Mouse (Mus musculus) liver, adult 10 weeks (tissue): ENCODE measurements around the gene Prr30. TPM values are rescaled to one million over a fixed set of nuclear protein-coding genes. Genes with fewer than 3 reads are reported as not detected.

Experiments used
- polyA plus RNA-seq: library from polyadenylated mRNA; stranded (reverse); fragments of 350-450 nt; fragmentation: Illumina TruSeq; extraction: RNeasy Lipid Tissue Mini Kit (QIAGEN cat#74804); gene quantifications from one replicate; pipeline ENCODE4 v1.2.3, GENCODE M21; 2014; ENCODE audit warnings: low read depth, low replicate concordance

Prr30 gene
- polyA plus RNA-seq, result not detected

GRCm38 (mm10) chr14:101200230-101200629 is at the start of gene Prr30:
Gene Prr30, minus strand, starts transcription at chr14:101200330.

